ENCODE assay signal across 20 mouse cellular contexts in the genomic region with DNA sequence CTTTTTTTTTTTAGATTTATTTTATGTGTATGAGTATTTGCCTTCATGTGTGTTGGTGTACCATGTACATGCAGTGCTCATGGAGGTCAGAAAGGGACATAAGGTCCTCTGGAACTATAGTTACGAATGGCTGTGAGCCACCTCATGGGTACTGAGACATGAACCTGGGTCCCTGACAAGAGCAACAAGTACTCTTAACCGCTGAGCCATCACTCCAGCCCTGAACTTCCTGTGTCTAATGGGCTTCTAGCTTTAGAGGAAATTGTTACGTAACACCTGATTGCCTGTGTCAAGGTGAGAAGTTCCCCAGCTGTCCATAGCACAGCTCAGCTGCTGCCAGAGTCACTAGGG. TPM values are rescaled to one million over a fixed set of nuclear protein-coding genes. Genes with fewer than 3 reads are reported as not detected.
DNase-seq lines count a peak whose midpoint lies in the region; ATAC-seq and TF ChIP-seq lines count a peak whose summit lies in the region.
"Had no signal": no experiment of that assay in that cellular context is flagged by ENCODE, and none has a peak within 500 bp of the region (broad histone marks: within the 10 kb centered on the region; RNA-seq: fewer than 3 reads in every experiment).

No protein-coding gene starts in this region.

- H3K4me1 ChIP-seq in lung, postnatal 0 days (ENCODE audit: insufficient read depth, low read depth, low read length): no peaks in the 10 kb centered on the region
- H3K4me1 ChIP-seq: hindbrain, embryonic 13.5 days; neural tube, embryonic 12.5 days had no signal

- no peak overlapping the region for H3K4me3 ChIP-seq in lung, postnatal 0 days (ENCODE audit: low read depth, low read length)
- H3K4me3 ChIP-seq: erythroblast, embryonic 14.5 days; heart, embryonic 15.5 days; hindbrain, embryonic 13.5 days; left cerebral cortex, adult 2 months; neural tube, embryonic 12.5 days had no signal

- no peak overlapping the region for H3K4me2 ChIP-seq in lung, postnatal 0 days (replicated peaks; ENCODE audit: low read depth, low read length)
- H3K4me2 ChIP-seq: heart, embryonic 15.5 days; hindbrain, embryonic 13.5 days; lung, embryonic 14.5 days; neural tube, embryonic 12.5 days had no signal

- H3K36me3 ChIP-seq in lung, postnatal 0 days (ENCODE audit: insufficient read depth, low read length): no peaks in the 10 kb centered on the region
- no peaks in the 10 kb centered on the region for H3K36me3 ChIP-seq in splenic B cell, adult 2 months (ENCODE audit: control insufficient read depth, insufficient read depth, low read length, poor library complexity, severe bottlenecking)
- H3K36me3 ChIP-seq: heart, embryonic 15.5 days; hindbrain, embryonic 13.5 days; neural tube, embryonic 12.5 days had no signal

- H3K27ac ChIP-seq in lung, postnatal 0 days (ENCODE audit: low read length): no peak overlapping the region
- H3K27ac ChIP-seq: heart, embryonic 15.5 days; hindbrain, embryonic 13.5 days; left cerebral cortex, adult 2 months; neural tube, embryonic 12.5 days had no signal

- TF ChIP-seq EP300 in lung, postnatal 0 days (IDR thresholded peaks at IDR 0.05): no peak

- no peaks in the 10 kb centered on the region for H3K9me3 ChIP-seq in lung, postnatal 0 days (ENCODE audit: low read length)
- H3K9me3 ChIP-seq: heart, embryonic 15.5 days; hindbrain, embryonic 13.5 days; neural tube, embryonic 12.5 days had no signal

- DNase-seq in lung, postnatal 0 days (ENCODE audit: low spot score): peak; percentile 42
- DNase-seq in lung, postnatal 14 days: no peak
- peak; percentile 46 for DNase-seq in CD4-positive helper T cell, adult 2 months (ENCODE audit: low read depth, low spot score)
- DNase-seq in splenic B cell, adult 2 months (ENCODE audit: low read depth, low spot score): peak; percentile 81
- DNase-seq in layer of hippocampus, adult 18-20 months (ENCODE audit: low spot score in 2 of 2): no peak
- DNase-seq: cerebellum, adult 8-10 months; heart, adult 18-20 months; kidney, postnatal 10 days; lung, embryonic 14.5 days; right cerebral cortex, postnatal 25 days; thymus, adult 18-20 months had no signal

- no peaks in the 10 kb centered on the region for H3K27me3 ChIP-seq in lung, postnatal 0 days (replicated peaks; ENCODE audit: insufficient read depth, low read length)
- no peaks in the 10 kb centered on the region for H3K27me3 ChIP-seq in splenic B cell, adult 2 months (ENCODE audit: control insufficient read depth, insufficient read depth, low read length, poor library complexity, severe bottlenecking)
- H3K27me3 ChIP-seq: heart, embryonic 15.5 days; hindbrain, embryonic 13.5 days; neural tube, embryonic 12.5 days had no signal

- no peak for ATAC-seq in lung, postnatal 0 days
- peak; percentile 38 to 54; a peak in 3 of 4 replicates for ATAC-seq in hematopoietic stem cell, adult 5-6 weeks (replicated peaks in 1 of 2; ENCODE audit: insufficient read depth in 1 of 2, low FRiP score in 2 of 2, low TSS enrichment in 1 of 2, low read depth in 1 of 2, poor library complexity in 2 of 2, severe bottlenecking in 2 of 2)
- no peak for ATAC-seq in frontal cortex, adult (ENCODE audit: low TSS enrichment)
- ATAC-seq: forebrain, embryonic 14.5 days; intestine, postnatal 0 days had no signal

- H3K9ac ChIP-seq in lung, postnatal 0 days (replicated peaks; ENCODE audit: low read depth): no peak overlapping the region
- H3K9ac ChIP-seq: heart, embryonic 15.5 days; hindbrain, embryonic 13.5 days; lung, embryonic 14.5 days; neural tube, embryonic 12.5 days had no signal

- no peak for TF ChIP-seq CTCF in lung, postnatal 0 days (IDR thresholded peaks at IDR 0.05)

- 55% methylated on average over 3 of the region's 3 CpGs for WGBS in lung, postnatal 0 days

RNA-seq across cellular contexts. Expression of a gene that starts 29.8 kb away (rescaled TPM):
- 55.5 and 58.3 TPM in 2 replicates for polyA plus RNA-seq in lung, postnatal 0 days (2015; fragmentation: Nextera tagmentation; extraction: Ambion mirVana)
- total RNA-seq in hematopoietic stem cell, adult 5-6 weeks (2017): 40.9 and 43.0 TPM in 2 replicates
- total RNA-seq in layer of hippocampus, adult 18-20 months (2021): 10 to 100 TPM; 45.8 to 48.8 TPM

RNA-seq across cellular contexts. Expression of a gene that starts 40.7 kb away (rescaled TPM):
- 33.8 and 49.4 TPM in 2 replicates for polyA plus RNA-seq in lung, postnatal 0 days (2015; fragmentation: Nextera tagmentation; extraction: Ambion mirVana)
- total RNA-seq in hematopoietic stem cell, adult 5-6 weeks (2017): 138 and 151 TPM in 2 replicates
- 10 to 100 TPM; 58.6 to 64.0 TPM for total RNA-seq in layer of hippocampus, adult 18-20 months (2021)

Comparison
In these comparisons a context has a peak if more than half of its experiments do, and no peak if none do; other contexts are left out.
1. DNase-seq: peak in lung, postnatal 0 days (single experiment), CD4-positive helper T cell, adult 2 months (single experiment) and splenic B cell, adult 2 months (single experiment); none in lung, postnatal 14 days (single experiment) and layer of hippocampus, adult 18-20 months (0 of 2).
2. ATAC-seq: peak in hematopoietic stem cell, adult 5-6 weeks (2 of 2); none in lung, postnatal 0 days (single experiment) and frontal cortex, adult (single experiment).